Mouse (Mus musculus): ENCODE data around the gene Col6a3.

DNA sequence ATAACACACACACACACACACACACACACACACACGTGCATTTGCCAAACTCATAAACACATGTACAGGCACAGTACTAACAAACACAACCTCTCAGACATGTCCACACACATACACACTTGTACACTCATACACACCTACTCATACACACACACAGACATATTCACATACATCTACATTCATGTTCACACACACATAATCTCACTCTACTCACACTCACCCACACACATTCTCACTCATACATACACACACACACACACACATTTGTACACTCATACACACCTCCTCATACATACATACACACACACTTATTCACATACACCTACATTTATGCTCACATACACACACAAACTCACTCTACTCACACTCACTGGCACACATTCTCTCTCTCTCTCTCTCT is 100.3 kb downstream of the Col6a3 start:
- TF ChIP-seq CTCF (IDR thresholded peaks at IDR 0.05; ENCODE audit: control insufficient read depth, insufficient read depth, insufficient read length), result no peak
- TF ChIP-seq MAX (IDR thresholded peaks at IDR 0.05), result no peak
- no peak for TF ChIP-seq MYOG (IDR thresholded peaks at IDR 0.05; ENCODE audit: control insufficient read depth, extremely low read depth, insufficient read length)
- TF ChIP-seq FOSL1 (IDR thresholded peaks at IDR 0.05; ENCODE audit: insufficient read depth, low read length, poor library complexity, severe bottlenecking), result no peak
- TF ChIP-seq USF1 (IDR thresholded peaks at IDR 0.05; ENCODE audit: low read depth), result no peak
